Mouse (Mus musculus): Measurements from ENCODE around the gene Clec16a.

- no peak for TF ChIP-seq CTCF (IDR thresholded peaks at IDR 0.05; ENCODE audit: borderline replicate concordance, insufficient read depth, low read length)
- no peak for TF ChIP-seq POLR2A (IDR thresholded peaks at IDR 0.05; ENCODE audit: low read depth, low read length)
These were observed 228.4 kb downstream of the Clec16a start for GRCm38 (mm10) chr16:10773543-10773942.
